Mouse (Mus musculus) olfactory bulb, adult 2 months (tissue): ENCODE measurements around the gene Fbxo2. TPM values are rescaled to one million over a fixed set of nuclear protein-coding genes. Genes with fewer than 3 reads are reported as not detected.

Experiments
- H3K27ac ChIP-seq: fragments of 200-500 bp; 2 replicates; pipeline ENCODE4 v1.5.1; 2012; ENCODE audit warnings: low read depth, low read length; ENCODE audit not compliant: insufficient read depth
- H3K4me1 ChIP-seq: fragments of 200-500 bp; 2 replicates; pipeline ENCODE4 v1.6.1; 2012; ENCODE audit warnings: low read length; ENCODE audit not compliant: control insufficient read depth, insufficient read depth
- H3K4me3 ChIP-seq: fragments of 200-500 bp; 2 replicates; pipeline ENCODE4 v1.5.1; 2012; ENCODE audit warnings: mild to moderate bottlenecking, low read depth, low read length, moderate library complexity; ENCODE audit not compliant: insufficient read depth
- CTCF ChIP-seq: fragments of 200-500 bp; IDR thresholded peaks from 2 replicates; pipeline ENCODE4 v1.5.1; 2012; ENCODE audit warnings: low read depth, mild to moderate bottlenecking, low read length, moderate library complexity; ENCODE audit not compliant: insufficient read depth
- POLR2A ChIP-seq: fragments of 200-500 bp; IDR thresholded peaks from 2 replicates; pipeline ENCODE4 v1.6.1; 2012; ENCODE audit warnings: mild to moderate bottlenecking, low read depth, low read length, moderate library complexity; ENCODE audit not compliant: insufficient read depth
- WGBS: fragments of 180-500 bp; shearing (Covaris S2); methylation state at CpG from one replicate; pipeline ENCODE4 v1.1.7; 2018; 5-methylcytosine and 5-hydroxymethylcytosine counted together
- polyA plus RNA-seq: library from polyadenylated mRNA; stranded (reverse); fragments of >200 nt; gene quantifications from 2 replicates; pipeline ENCODE4 v1.2.4, GENCODE M21; 2012; ENCODE audit warnings: low replicate concordance; ENCODE audit not compliant: missing spikeins, insufficient read depth, insufficient read length

The Fbxo2 gene
- polyA plus RNA-seq, 1 experiment: not detected

- WGBS: 56% methylated on average over 8 of the region's 8 CpGs
- H3K4me3 ChIP-seq: no peak overlapping the region
- TF ChIP-seq POLR2A (no peak), CTCF (no peak)
- no peak overlapping the region for H3K27ac ChIP-seq
- H3K4me1 ChIP-seq: no peaks in the 10 kb centered on the region
Observed at GRCm38 (mm10) chr4:148137503-148137902, 22.9 kb upstream of the Fbxo2 start.

DNA sequence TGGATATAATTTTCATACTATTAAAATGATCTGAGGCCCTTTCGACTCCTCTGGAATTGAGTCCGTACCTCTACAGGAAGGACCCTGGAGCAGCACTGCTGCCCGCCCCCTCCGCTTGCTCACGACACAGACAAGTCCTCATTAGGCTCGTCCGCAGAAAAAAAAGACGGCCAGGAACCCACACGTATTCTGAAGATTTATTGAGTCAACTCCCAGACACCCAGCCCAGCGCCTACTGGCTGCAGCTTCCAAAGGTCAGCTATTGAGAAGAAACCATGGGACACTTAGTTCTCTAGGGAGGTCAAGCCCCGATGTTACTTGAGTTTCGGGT is 20.7 kb upstream of the Fbxo2 start:
- TF ChIP-seq POLR2A (no peak), CTCF (no peak)
- Histone ChIP-seq H3K4me1 (no peaks in the 10 kb centered on the region), H3K27ac (peak overlapping the region; percentile 11; the same call in 1 of the 2 replicates), H3K4me3 (peak overlapping the region; percentile 82)
- 1% methylated on average over 12 of the region's 12 CpGs for WGBS

GRCm38 (mm10) chr4:148140098-148141011 is 20.1 kb upstream of the Fbxo2 start:
- Histone ChIP-seq H3K27ac (peak overlapping the region; percentile 78), H3K4me3 (peak overlapping the region; percentile 82), H3K4me1 (no peaks in the 10 kb centered on the region)
- peak; percentile 41 for TF ChIP-seq POLR2A
- TF ChIP-seq CTCF: peak; percentile 84
- WGBS: under 1% methylated on average over 65 of the region's 65 CpGs

DNA sequence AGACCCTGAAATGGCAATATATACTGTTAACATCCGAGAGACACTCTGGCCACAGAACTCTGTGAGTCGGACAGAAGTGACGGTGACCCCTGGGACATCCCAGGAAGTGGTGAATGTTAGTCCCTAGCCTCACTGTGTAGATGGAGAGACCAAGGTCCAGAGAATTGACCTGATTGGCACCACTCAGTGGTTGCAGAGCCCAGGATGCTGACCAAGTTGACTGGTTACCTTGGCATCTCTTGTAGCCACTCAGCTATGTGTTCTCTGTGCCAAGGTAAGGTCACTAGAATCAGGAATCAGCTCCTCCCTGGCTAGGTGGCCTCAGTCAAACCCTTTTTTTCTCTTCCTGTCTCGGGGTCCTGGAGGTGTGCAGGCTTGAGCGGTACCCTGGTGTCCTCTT is 16.7 kb upstream of the Fbxo2 start:
- Histone ChIP-seq H3K27ac (no peak overlapping the region), H3K4me1 (no peaks in the 10 kb centered on the region), H3K4me3 (no peak overlapping the region)
- no peak for TF ChIP-seq CTCF
- TF ChIP-seq POLR2A: no peak
- 90% methylated on average over 5 of the region's 5 CpGs for WGBS

GRCm38 (mm10) chr4:148147714-148148113 is 12.7 kb upstream of the Fbxo2 start:
- H3K4me3 ChIP-seq: no peak overlapping the region
- 82% methylated on average over 2 of the region's 2 CpGs for WGBS
- peaks cover 9% of the 10 kb centered on the region; the same call in 1 of the 2 replicates for H3K4me1 ChIP-seq
- no peak overlapping the region for H3K27ac ChIP-seq
- TF ChIP-seq CTCF (no peak), POLR2A (no peak)

GRCm38 (mm10) chr4:148149540-148149939 is 10.9 kb upstream of the Fbxo2 start:
- H3K4me1 ChIP-seq: peaks cover 9% of the 10 kb centered on the region; the same call in 1 of the 2 replicates
- WGBS: 83% methylated on average over 12 of the region's 12 CpGs
- no peak overlapping the region for H3K4me3 ChIP-seq
- TF ChIP-seq CTCF: no peak
- TF ChIP-seq POLR2A: no peak
- H3K27ac ChIP-seq: no peak overlapping the region

GRCm38 (mm10) chr4:148150242-148150641 is 10.2 kb upstream of the Fbxo2 start:
- Histone ChIP-seq H3K4me3 (no peak overlapping the region), H3K27ac (no peak overlapping the region), H3K4me1 (peaks cover 9% of the 10 kb centered on the region; the same call in 1 of the 2 replicates)
- TF ChIP-seq CTCF: no peak
- no peak for TF ChIP-seq POLR2A
- 80% methylated on average over 7 of the region's 7 CpGs for WGBS

- TF ChIP-seq CTCF (no peak), POLR2A (no peak)
- WGBS: 21% methylated on average over 3 of the region's 3 CpGs
- Histone ChIP-seq H3K4me1 (peaks cover 9% of the 10 kb centered on the region; the same call in 1 of the 2 replicates), H3K27ac (no peak overlapping the region), H3K4me3 (no peak overlapping the region)
Observed at GRCm38 (mm10) chr4:148150953-148151266, 9.5 kb upstream of the Fbxo2 start.

DNA sequence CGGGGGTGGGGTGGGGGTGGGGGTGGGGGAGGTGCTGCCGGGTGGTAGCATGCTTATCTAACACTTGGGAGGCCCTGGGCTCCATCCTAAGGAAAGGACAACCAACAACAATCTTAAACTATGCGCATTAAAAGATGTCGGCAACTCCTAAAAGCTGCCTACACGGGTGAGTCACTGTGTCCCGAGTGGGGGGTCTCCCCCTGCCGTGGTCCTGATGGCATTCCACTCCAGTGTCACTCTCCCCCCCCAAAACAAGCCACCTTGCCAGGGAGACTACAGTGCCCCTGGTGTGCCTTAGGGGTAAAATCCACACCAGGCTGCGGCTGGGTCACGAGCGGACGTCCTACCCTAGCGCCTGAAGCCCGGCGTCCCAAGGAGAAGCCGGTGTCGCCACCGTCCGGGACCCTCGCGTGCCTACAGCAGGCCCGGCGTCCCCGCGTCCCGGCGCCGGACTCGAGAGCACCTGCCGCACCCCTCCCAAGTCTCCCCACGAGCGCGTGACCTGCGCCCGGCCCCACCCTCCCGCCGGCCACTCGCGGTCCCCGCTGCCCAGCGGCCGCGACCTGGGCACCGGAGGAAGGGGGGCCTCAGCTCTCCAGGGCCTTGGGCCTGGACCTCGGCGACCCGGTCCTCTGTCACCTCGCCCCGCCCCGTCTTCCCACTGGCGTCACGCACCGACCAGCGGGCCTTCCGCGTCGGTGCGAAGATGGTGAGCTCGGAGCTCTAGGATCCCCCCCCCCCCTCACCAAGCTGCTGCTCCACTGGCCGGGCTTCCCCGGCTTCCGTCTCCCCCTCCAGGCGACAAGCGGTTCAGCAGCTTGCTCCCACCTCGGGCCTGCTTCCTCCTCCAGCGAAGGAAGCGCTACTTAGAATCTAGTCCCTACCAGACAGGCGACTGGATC is 8.9 kb upstream of the Fbxo2 start, which contains the start of gene Fbxo6:
Gene Fbxo6 (minus strand): TSS at position 874 of the 902 bp plus-strand sequence.
- under 1% methylated on average over 64 of the region's 67 CpGs for WGBS
- H3K4me3 ChIP-seq: peak within 1 kb of the TSS; percentile 70
- TF ChIP-seq POLR2A (peak; percentile 48; the same call in 1 of the 2 replicates), CTCF (peak; percentile 83)
- peak within 1 kb of the TSS; percentile 93 for H3K27ac ChIP-seq
- peaks cover 14% of the 10 kb centered on the region; the same call in 1 of the 2 replicates for H3K4me1 ChIP-seq
